Mouse (Mus musculus): ENCODE data around the gene Fgd3. TPM values are rescaled to one million over a fixed set of nuclear protein-coding genes. Genes with fewer than 3 reads are reported as not detected.

Fgd3 gene
- total RNA-seq, 4 experiments from 2014 or later, result 6.2 to 10.8 (median 8.6) TPM

DNA sequence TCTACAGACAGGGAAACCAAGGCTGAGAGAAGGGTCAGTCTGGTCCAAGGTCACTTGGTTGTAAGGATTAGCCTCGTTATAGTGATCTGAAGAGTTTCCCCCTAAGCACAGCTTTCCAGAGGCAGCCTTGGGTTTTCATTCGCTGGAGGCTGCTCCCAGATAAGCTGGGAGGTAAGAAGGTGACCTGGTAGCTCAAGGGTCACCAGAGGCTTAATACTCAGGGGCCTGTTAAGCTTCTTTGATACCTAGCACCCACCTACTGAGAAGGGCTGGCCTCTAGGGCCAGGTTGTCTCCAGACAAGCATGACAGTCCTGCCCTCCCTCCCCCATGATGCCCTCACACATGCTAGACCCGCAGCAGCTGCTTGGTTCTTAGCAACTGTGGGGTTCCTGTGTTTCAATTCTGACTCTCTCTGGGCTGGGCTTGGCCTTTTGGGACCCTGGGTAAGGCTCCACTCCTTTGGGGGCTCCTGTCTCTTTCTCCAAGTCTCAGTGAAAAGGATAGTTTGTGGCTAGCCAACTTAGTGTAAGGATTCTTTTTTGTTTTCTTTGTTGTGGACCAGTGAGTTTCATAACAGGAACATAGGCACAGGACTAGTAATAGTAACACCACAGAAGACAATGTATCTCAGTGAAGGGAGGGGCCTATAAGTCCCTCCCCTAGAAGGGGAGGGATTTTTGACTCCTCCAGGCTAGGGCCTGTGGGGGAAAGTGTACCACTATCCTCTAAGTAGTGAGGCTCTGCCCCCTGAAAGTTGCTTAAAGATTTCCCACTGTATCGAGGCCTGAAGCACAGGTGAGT, 69.2 kb downstream of the Fgd3 start:
- no peak for DNase-seq (ENCODE audit: low spot score in 2 of 2)

DNA sequence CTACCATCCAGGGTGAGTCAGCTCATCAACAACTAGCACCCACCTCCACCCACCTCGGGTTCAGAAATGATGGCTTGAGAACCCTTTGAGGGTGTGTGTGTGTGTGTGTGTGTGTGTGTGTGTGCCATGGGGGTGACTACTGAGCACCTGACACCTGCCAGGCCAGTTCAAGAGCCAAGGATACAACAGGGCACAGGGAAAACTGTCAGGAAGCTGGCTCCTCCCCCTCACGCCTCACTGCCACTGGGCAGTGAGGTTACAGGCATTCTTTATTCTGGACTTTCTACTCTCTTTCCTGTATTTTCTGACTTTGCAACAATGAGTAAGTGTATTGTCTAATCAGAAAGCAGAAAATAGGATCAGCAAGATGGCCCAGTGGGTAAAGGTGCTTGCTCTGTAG, 70.5 kb downstream of the Fgd3 start:
- DNase-seq (ENCODE audit: low spot score in 2 of 2), result no peak

DNA sequence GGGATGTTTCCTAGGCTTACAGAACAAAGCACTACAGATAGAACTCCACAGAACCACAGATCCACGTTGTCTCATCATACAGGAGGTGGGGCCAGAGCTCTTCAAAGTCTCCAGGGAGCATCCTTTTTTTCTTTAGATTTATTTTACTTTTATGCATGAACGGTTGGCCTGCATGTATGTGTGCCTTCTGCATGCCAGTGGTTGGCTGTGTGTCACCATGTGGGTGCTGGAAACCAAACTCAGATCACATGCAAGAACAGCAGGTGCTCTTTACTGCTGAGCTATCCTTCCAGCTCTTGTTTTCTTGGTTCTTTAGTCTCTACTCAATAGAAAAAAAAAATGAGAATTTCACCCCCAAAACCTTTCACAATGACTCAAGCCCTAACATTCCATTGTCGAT, 71.2 kb downstream of the Fgd3 start:
- no peak for DNase-seq (ENCODE audit: low spot score in 2 of 2)

DNA sequence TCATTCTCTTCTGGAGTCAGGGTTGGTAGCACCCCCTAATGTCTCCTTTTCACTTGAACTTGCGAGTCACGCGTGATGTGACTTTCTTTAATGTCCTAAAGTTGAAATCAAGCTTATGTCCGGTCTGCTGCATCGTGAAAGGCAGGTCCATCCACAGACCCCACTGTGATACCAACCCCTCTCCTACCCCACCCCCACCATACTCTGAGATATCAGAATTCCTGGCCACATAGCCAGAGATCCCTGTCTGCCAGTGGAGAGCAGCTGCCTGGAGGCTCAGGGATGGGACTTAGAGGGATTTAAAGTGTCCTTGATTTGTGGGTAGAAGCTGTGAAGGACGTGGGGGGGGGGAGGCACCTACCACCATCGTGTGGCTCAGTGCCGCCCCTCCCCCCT, 71.6 kb downstream of the Fgd3 start, which contains the start of gene Susd3:
TSS of gene Susd3 (minus strand) at position 240 of the 396 bp plus-strand sequence.
- no peak for DNase-seq (ENCODE audit: low spot score in 2 of 2)

DNA sequence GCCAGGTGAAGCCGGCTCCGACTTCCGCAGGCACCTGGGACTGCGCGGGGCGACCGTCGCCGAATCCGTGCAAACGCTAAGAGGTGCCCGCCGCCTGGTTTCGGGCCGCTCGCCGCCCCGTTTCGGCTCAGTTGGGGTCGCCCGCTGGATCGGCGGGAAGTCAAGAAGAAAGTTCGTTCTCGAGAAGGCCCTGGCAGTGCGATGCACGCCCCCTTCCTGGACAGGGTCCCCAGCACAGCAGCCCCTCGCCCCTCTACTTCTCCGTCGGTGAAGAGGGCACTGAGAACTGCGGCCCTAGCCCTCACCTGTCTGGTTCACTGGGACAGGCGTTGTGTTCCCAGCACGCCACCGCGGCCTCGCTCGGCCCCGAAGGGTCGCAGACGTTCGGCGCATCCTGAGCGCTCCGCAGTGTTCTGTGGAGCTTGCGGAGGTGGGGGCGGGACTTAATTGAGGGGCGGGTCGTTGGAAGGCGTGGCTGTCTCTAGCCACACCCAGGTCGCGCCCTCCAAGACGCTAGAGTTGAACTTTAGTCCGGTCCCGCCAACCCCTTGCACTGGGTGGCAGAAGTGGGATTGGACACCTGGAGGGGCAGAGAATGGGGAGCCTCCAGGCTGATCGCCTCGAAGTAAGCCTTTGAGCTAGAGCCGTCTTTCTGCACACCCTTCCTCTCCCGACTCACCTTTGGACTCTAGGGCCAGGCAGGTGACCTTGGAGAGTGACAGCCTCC, 72.2 kb downstream of the Fgd3 start:
- DNase-seq (ENCODE audit: low spot score in 2 of 2), result no peak

DNA sequence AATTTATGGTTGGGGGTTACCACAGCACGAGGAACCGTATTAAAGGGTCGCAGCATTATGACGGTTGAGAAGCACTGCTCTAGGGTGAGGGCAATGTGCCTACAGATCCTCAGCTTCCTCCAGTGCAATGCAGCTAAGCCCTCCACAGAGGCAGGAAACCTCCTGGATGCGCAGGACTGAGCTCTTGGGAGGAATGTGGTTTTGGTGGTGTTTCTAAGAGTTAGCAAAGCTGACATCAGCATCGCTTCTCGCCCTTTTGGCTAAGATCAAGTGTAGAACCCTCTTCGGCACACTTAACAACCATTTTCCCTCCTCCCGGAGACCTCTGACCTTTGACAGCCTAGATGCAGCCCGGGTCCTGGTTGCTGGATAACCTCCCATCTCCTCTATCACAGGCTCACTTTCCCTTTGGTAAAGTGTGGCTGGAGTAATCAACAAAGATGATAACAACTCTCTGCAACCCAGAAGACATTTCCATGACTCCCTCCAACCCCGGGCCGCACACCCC, 72.8 kb downstream of the Fgd3 start:
- DNase-seq (ENCODE audit: low spot score in 2 of 2), result no peak

DNA sequence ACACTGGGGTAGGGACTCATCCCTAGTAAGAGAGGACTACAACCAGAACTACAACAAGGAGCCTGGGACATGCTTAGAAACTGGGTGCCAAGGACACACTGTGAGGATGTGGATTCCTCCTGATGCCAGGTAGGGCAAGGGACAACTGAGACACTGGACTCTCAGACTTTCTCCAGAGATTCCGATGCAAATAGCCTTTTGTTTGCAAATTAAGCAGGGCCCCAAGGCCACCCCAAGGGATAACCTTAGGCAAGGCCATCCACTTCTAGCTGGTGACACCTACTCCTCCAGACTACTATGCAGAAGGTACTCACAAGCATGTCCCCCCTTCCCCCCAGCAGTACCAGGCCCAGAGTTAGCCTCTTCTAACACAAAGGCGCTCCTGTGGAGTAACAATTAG, 73.5 kb downstream of the Fgd3 start:
- no peak for DNase-seq (ENCODE audit: low spot score in 2 of 2)

DNA sequence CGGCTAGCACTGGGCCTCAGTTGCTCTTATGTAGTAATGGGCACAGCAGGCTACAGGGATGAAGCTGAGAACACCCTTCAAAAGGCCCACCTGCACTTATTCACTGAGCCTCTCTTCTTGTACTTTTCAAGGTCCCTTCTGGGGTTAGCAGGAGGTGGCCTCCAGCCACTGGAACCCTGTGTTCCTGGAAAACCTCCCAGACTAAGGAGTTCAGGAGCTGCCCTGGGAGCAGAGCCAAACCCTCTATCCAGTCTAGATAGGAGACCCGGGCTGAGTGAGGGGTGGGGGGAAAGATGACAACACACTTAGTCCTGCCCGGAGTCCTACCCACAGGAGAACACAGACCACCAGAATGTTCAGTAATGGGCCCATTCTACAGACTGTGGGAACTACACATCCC, 74.1 kb downstream of the Fgd3 start:
- DNase-seq (ENCODE audit: low spot score in 2 of 2), result no peak

DNA sequence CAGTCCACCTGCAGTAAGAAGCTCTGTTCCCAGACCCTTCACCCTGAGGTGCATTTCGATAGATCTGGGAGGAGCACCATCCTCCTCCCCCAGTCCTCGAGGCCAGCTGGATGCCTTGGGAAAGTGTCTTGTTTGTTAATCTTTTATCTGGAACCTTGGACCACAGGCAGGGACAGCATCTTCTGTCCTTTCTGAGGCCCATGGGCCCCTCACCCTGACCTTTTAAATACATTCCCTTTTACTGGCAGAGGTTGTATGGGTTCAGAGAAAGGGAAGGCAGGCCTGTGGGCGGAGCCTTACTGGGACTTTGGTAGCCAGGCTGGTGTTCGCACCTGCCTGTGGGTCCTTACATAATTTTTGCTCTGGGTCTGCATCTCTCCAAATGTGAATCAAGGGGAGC, 74.9 kb downstream of the Fgd3 start:
- no peak for DNase-seq (ENCODE audit: low spot score in 2 of 2)

DNA sequence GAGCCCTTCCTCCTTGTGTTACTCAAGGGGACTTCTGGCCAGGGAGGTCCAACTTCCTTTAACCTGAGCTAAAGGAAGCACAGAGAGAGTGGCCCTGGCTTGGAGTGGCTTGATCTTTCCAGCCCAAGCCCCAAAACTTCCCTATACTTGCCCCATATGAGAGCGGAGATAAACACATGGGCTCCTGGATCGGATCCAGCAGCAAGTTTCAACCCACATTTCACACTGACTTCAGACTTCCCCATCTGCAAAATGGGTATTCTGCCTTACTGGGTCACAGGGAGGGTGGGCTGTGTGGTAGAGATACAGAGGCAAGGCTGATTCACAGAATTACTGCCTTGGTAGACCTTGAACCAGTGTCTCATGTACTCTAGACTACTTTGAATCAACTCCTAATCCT, 76.6 kb downstream of the Fgd3 start:
- no peak for DNase-seq (ENCODE audit: low spot score in 2 of 2)

DNA sequence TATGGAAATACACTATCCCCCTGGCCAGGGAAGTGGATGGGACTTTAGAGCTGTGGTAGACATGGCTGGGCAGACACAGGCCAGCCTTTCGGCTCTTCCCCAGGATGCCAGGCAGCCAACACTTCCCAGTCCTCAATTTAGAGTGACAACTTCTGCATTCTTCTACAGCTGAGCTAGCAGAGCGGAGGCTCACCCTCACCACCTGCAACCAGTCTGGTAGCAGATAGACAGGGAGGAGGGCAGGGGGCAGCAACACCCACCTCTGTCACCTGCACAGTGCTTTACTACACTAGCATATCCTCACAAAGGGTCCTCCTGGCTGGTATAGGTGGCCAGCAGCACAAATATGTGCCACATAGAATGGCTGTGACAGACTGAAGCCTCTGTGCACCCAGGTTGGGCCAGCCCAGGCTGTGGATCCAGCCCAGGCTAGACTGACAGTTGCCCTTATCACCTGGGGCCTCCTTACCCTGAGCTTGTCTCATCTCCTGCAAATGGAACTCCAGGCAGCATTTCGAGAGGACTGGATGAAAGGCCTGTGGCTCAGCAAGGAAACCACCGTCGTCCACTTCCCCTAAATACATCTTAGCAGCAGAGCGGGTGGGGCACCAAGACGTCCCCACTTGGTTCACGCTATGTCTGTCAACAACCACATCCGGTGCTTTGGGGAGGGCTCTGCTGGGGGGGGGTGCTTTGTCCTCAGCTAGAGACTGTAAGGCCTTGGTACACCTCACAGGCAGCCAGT, 77.6 kb downstream of the Fgd3 start:
- DNase-seq (ENCODE audit: low spot score in 2 of 2), result no peak

DNA sequence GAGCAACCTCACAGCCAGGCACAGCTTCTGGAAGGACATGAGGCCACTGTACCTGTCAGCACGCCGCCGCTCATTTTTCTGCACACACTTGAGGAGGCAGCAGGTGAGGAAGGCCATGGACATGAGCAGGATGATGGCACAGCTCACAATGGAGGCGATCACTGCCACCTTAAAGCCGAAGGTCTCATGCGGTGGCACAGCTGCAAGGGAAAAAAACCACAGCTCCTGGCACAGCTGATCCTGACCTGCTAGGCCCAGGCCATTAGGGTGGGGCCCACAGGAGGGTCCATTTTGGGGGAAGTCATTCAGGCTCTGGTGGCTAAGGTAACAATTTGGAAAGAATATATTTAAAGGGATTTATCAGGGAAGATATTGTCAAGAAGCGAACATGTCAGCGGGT, 81.4 kb downstream of the Fgd3 start:
- DNase-seq (ENCODE audit: low spot score in 2 of 2), result no peak

DNA sequence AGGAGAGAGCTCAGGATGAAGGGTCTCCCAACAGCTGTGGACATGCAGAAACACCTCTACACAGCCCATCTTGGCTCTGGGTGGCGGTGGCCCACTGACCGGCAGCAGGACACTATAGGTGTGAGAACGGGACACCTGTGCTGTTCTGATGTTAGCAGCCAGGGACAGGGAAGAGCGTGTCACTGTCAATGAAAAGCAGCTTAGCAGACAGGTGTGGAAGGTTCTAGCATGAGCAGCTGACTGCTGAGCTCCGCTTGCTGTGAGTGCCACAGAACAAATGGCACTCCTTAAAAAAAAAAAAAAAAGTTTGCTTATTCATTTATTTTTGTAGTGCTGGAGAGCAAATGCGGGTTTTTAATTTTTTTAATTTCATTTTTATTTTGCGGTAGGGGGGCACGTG, 82.5 kb downstream of the Fgd3 start:
- DNase-seq (ENCODE audit: low spot score in 2 of 2), result no peak

DNA sequence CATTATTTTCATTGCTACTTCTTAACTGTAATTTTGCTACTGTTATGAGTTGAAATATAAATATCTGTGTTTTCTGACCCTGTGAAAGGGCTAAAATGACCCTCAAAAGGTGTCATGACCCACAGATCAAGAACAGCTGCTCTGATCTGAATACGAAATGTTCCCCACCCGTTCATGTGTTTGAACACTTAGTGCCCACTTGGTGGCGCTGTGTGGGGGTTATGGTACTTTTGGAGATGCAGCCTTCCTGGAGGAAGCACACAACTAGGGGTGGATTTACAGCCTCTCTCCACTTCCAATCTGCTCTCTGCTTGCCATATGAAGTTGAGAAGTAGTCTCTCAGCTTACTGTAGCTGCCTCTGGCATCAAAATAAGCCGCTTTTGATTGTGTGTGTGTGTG, 85.4 kb downstream of the Fgd3 start:
- no peak for DNase-seq (ENCODE audit: low spot score in 2 of 2)

DNA sequence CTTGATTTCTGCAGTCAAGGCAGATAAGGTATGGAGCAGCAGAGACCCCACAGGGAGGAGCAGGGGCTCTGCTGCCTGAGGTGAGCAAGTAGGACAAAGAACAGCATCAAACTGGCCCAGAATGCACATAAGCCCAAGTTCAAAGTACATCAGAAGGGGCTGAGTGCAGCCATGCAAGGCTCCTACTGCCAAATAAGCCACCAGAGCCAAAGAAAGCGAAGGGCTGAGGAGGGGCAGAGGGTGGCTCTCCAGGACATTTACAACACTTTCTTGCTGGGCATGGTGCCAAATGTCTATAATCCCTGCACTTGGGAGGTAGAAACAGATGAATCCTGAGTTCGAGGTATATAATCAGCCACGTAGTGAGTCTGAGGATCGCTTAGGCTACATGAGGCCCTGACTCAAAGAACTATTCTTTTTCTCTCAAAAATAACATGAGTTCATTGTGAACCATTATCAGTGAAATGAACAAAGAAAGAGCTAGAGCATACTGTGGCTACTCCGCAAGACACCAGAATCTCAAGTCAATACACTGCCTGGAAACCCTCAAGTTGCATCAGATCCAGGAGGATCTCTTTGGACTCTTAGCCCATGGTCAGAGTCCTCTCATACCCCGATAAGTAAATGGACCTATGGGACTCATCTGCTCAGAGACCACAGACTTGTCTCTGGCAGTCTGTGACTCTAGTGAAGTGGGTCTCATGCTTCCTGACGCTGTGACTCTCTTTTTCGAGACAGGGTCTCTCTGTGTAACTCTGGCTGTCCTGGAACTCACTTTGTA, 86.1 kb downstream of the Fgd3 start:
- no peak for DNase-seq (ENCODE audit: low spot score in 2 of 2)

DNA sequence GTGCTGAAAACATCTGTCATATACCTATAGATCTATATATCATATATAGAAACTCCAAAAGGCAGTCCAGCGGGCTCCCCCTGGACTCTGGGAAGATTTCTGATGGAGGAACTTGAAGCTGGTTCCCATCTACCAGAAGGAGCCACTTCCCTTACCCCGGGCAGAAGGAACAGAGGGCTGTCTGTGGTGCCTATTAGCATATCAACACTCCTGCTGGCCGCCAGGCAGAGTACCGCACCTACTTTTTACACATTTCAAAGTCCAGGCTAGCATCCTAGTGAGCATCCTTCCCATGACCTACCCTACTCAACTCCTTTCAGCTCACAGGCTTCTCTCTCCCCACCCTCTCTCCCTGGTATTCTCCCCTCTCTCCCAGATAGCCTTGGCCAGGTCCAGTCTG, 94.5 kb downstream of the Fgd3 start:
- no peak for DNase-seq (ENCODE audit: low spot score in 2 of 2)

DNA sequence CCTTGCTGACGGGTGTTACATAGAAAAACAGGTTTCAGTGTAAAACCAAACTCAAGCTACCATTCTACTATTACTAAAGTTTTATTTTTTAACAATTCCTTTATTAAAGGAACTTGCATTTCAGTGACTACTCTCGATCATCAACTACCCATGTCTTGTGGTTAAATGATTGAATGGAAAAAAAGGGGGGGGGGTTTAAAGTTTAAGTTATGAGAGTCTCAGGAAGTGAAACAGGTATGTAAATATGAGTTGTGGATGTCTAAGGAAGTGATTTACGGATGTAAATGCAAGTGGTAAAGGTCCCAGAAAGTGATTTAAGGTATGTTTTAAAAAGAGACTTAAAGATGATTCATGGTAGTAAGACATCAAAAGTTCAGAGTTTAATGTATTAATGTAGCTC, 95.0 kb downstream of the Fgd3 start:
- DNase-seq (ENCODE audit: low spot score in 2 of 2), result no peak

DNA sequence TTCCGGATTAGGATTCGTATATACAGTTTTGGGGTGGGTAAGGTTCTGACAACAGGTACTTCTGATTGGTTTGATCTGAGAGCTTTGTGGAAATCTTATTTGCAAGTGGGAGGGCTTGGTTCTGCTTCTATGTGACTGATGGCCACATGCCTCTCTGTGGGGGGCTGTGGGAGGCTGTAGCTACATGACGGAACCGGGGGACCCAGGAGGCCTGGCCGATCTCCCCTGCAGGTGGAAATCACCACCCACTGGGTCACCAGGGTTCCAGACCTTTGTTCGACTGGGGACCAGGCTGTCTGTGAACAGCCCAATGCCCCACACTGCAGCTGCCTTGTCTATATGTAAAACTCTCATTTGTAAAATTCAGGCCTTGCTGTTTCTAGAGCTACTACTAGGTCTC, 95.4 kb downstream of the Fgd3 start:
- DNase-seq (ENCODE audit: low spot score in 2 of 2), result no peak

DNA sequence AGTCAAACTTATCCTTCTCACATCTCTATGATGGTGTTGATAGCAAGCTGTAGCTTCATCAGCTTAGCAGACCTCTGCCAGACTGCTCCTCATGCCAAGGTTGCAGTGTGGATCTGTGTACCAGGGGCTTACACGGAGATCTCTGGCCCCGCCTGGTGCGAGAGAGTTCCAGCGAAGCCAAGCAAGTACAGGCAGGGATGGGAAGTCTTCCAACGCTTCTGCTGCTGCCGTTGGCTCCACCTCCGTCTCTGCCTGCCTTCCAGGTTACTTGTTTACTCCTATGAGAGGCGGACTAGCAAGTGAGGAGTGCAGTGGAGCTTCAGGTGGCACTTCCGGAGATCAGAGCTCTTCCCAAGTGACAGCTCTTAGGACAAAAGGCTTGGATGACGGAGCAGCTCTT, 95.8 kb downstream of the Fgd3 start:
- DNase-seq (ENCODE audit: low spot score in 2 of 2), result no peak

DNA sequence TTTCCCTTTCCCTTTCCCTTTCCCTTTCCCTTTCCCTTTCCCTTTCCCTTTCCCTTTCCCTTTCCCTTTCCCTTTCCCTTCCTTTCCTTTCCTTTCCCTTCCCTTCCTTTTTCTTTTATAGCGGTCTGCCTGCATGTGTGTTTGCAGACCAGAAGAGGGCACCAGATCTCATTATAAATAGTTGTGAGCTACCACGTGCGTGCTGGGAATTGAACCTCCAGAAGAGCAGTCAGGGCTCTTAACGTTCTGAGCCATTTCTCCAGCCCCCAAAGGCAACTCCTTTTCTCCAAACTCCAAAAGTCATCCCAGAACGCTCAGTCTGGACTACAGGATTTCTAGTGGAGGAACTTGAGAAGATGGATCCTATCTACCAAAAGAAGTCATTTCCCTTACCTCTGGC, 99.2 kb downstream of the Fgd3 start:
- no peak for DNase-seq (ENCODE audit: low spot score in 2 of 2)

DNA sequence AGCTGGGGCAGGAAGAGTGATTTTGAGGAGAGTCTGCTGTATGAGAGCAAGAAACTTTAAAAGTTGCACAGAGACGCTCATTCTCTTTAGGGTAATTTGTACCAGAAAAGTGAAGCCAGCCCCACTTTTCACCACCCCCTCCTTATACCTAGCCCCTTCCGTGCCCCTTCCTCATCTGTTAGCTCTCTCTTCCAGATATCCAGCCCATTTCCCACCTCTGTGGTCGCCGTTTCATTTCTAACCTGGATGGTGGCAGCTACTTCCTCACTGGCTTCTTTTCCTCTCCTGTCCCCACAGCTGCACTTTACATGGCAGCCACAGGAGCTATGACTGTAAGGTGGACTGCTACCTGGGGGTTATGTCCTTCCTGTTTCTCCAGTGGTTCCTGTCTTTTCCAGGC, 100.7 kb downstream of the Fgd3 start:
- no peak for DNase-seq (ENCODE audit: low spot score in 2 of 2)

Measured in layer of hippocampus, adult 8-10 months (tissue).